Mouse (Mus musculus) myocyte (in vitro differentiated cells): Measurements from ENCODE around the gene Skida1.

ENCODE experiments used
- CEBPB ChIP-seq: IDR thresholded peaks from 2 replicates; pipeline ENCODE4 v1.6.1; 2011; ENCODE audit warnings: mild to moderate bottlenecking, moderate library complexity; ENCODE audit not compliant: poor library complexity, insufficient read depth, severe bottlenecking
- E2F4 ChIP-seq: IDR thresholded peaks from one replicate; pipeline ENCODE4 v1.6.1; 2011; ENCODE audit warnings: mild to moderate bottlenecking, control low read depth, moderate library complexity; ENCODE audit not compliant: insufficient read depth
- MAX ChIP-seq: IDR thresholded peaks from one replicate; pipeline ENCODE4 v1.6.1; 2011; ENCODE audit warnings: low read depth, mild to moderate bottlenecking, control low read depth
- MYOG ChIP-seq, 3 experiments: IDR thresholded peaks; one replicate each; pipeline ENCODE4 v1.6.1; 2011; ENCODE audit warnings: control low read depth in 2 of 3, low read depth in 2 of 3, mild to moderate bottlenecking in 2 of 3; ENCODE audit not compliant: insufficient read length in 2 of 3, control insufficient read depth in 1 of 3, insufficient read depth in 1 of 3
- POLR2A ChIP-seq: IDR thresholded peaks from one replicate; pipeline ENCODE4 v1.6.1; 2011; ENCODE audit warnings: low read depth, mild to moderate bottlenecking, control low read depth, moderate library complexity; ENCODE audit not compliant: insufficient read length
- POLR2AphosphoS2 ChIP-seq: IDR thresholded peaks from one replicate; pipeline ENCODE4 v1.6.1; 2011; ENCODE audit warnings: low read depth, control low read depth; ENCODE audit not compliant: insufficient read length
- REST ChIP-seq: IDR thresholded peaks from one replicate; pipeline ENCODE4 v1.6.1; 2011; ENCODE audit warnings: mild to moderate bottlenecking, control low read depth, moderate library complexity; ENCODE audit not compliant: insufficient read depth, insufficient read length
- SRF ChIP-seq: IDR thresholded peaks from one replicate; pipeline ENCODE4 v1.6.1; 2011; ENCODE audit warnings: low read depth; ENCODE audit not compliant: control insufficient read depth, insufficient read length
- TCF12 ChIP-seq: IDR thresholded peaks from one replicate; pipeline ENCODE4 v1.6.1; 2011; ENCODE audit warnings: mild to moderate bottlenecking, control low read depth; ENCODE audit not compliant: poor library complexity, insufficient read depth, severe bottlenecking
- TCF3 ChIP-seq: IDR thresholded peaks from one replicate; pipeline ENCODE4 v1.6.1; 2011; ENCODE audit warnings: low read depth, control low read depth; ENCODE audit not compliant: insufficient read length
- USF1 ChIP-seq: IDR thresholded peaks from one replicate; pipeline ENCODE4 v1.6.1; 2011; ENCODE audit warnings: low read depth, mild to moderate bottlenecking, control low read depth, moderate library complexity

DNA sequence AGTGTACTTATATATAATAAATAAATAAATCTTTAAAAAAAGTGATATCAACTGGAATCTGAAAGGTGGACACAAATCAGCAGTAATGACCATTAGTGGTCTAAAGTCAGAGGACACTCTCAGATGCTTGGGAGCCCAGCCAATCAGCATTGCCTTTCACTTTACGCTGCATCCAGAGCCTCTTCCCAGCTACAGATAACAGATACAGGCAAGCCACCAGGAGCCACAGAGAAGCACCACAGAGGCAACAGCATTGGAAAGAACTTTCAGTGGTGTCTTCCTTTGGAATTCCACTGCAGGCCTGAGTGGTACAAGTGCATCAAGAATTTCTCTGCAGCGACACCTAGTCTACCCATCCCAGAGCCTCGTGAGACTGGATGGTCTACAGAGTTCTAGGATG is 36.0 kb downstream of the Skida1 start:
- TF ChIP-seq USF1 (no peak), MAX (no peak), MYOG (IDR thresholded peaks at IDR 0.05; ENCODE audit: control insufficient read depth in 1 of 3, insufficient read depth in 1 of 3, insufficient read length in 2 of 3, low read depth in 2 of 3) (no peak), POLR2A (no peak), E2F4 (no peak), POLR2AphosphoS2 (no peak), REST (no peak), CEBPB (no peak), SRF (no peak), TCF12 (no peak), TCF3 (no peak)
